In the genomic region with DNA sequence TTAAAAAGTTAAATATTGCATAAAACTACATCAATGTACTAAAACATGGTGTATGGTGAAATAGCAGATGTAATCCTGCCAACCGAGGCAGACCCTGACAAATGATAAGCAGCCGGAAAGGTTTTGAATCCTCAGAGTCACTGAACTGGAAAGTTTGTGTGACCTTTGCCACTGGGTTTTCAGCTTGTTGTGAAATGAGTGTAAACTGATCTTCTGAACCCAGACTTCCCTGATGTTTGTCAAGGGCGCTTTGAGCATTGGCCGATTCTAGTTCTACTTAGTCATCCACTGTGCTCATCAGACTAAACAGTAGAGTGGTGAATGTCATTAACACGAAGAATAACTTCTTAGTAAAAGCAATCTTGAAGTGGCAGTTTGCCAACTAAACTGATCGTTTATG, we compare ENCODE assay signal across 9 mouse cellular contexts.
A peak's percentile ranks its signal among the peaks of the same experiment; 100 is the strongest.
DNase-seq lines count a peak whose midpoint lies in the region; ATAC-seq and TF ChIP-seq lines count a peak whose summit lies in the region.
"Had no signal": no experiment of that assay in that cellular context is flagged by ENCODE, and none has a peak within 500 bp of the region (broad histone marks: within the 10 kb centered on the region; RNA-seq: fewer than 3 reads in every experiment).

No protein-coding gene starts in this region.

- no peak overlapping the region for H3K4me2 ChIP-seq in lung, postnatal 0 days (replicated peaks; ENCODE audit: low read depth, low read length)
- H3K4me2 ChIP-seq in stomach, embryonic 15.5 days: no peak overlapping the region

- no peak overlapping the region for H3K4me3 ChIP-seq in lung, postnatal 0 days (ENCODE audit: low read depth, low read length)
- H3K4me3 ChIP-seq in stomach, embryonic 15.5 days (replicated peaks): no peak overlapping the region

- 32% methylated on average over 6 of the region's 6 CpGs for WGBS in lung, postnatal 0 days
- 32% methylated on average over 6 of the region's 6 CpGs for WGBS in stomach, embryonic 15.5 days

- H3K9ac ChIP-seq in lung, postnatal 0 days (replicated peaks; ENCODE audit: low read depth): no peak overlapping the region
- no peak overlapping the region for H3K9ac ChIP-seq in stomach, embryonic 15.5 days

- no peak for ATAC-seq in lung, postnatal 0 days
- ATAC-seq in stomach, embryonic 15.5 days (ENCODE audit: insufficient read depth, low FRiP score, low read depth): peak; percentile 53; the same call in 1 of the 2 replicates
- no peak for ATAC-seq in erythroid progenitor cell, adult 5-6 weeks (replicated peaks; ENCODE audit: low FRiP score, poor library complexity, severe bottlenecking)

- DNase-seq in lung, postnatal 0 days (ENCODE audit: low spot score): peak; percentile 7
- no peak for DNase-seq in lung, postnatal 4 days
- peak; percentile 5 for DNase-seq in brain, embryonic 14.5 days (ENCODE audit: low read depth)
- peak; percentile 9 to 32 for DNase-seq in kidney, postnatal 25 days
- no peak for DNase-seq in layer of hippocampus, postnatal 25 days (ENCODE audit: extremely low spot score in 1 of 2, low spot score in 1 of 2)
- DNase-seq: left cerebral cortex, postnatal 4 days; thymus, postnatal 4 days had no signal

- no peaks in the 10 kb centered on the region for H3K27me3 ChIP-seq in lung, postnatal 0 days (replicated peaks; ENCODE audit: insufficient read depth, low read length)
- H3K27me3 ChIP-seq in stomach, embryonic 15.5 days (replicated peaks): no peaks in the 10 kb centered on the region

- TF ChIP-seq POLR2A in brain, embryonic 14.5 days (IDR thresholded peaks at IDR 0.05; ENCODE audit: borderline replicate concordance, extremely low read depth, insufficient read depth, insufficient read length, poor library complexity, severe bottlenecking): no peak

- H3K27ac ChIP-seq in lung, postnatal 0 days (ENCODE audit: low read length): no peak overlapping the region
- H3K27ac ChIP-seq in stomach, embryonic 15.5 days: no peak overlapping the region

- no peaks in the 10 kb centered on the region for H3K9me3 ChIP-seq in lung, postnatal 0 days (ENCODE audit: low read length)
- H3K9me3 ChIP-seq in stomach, embryonic 15.5 days: no peaks in the 10 kb centered on the region

- no peak for TF ChIP-seq EP300 in lung, postnatal 0 days (IDR thresholded peaks at IDR 0.05)

- no peaks in the 10 kb centered on the region for H3K36me3 ChIP-seq in lung, postnatal 0 days (ENCODE audit: insufficient read depth, low read length)
- H3K36me3 ChIP-seq in stomach, embryonic 15.5 days: no peaks in the 10 kb centered on the region

- H3K4me1 ChIP-seq in lung, postnatal 0 days (ENCODE audit: insufficient read depth, low read depth, low read length): no peaks in the 10 kb centered on the region
- no peaks in the 10 kb centered on the region for H3K4me1 ChIP-seq in stomach, embryonic 15.5 days

- no peak for TF ChIP-seq CTCF in lung, postnatal 0 days (IDR thresholded peaks at IDR 0.05)
- TF ChIP-seq CTCF in brain, embryonic 14.5 days (IDR thresholded peaks at IDR 0.05; ENCODE audit: borderline replicate concordance, extremely low read depth, insufficient read depth, insufficient read length): no peak

Comparison
In these comparisons a context has a peak if more than half of its experiments do, and no peak if none do; other contexts are left out.
1. DNase-seq: peak in lung, postnatal 0 days (single experiment), brain, embryonic 14.5 days (single experiment) and kidney, postnatal 25 days (2 of 2); none in lung, postnatal 4 days (0 of 2) and layer of hippocampus, postnatal 25 days (0 of 2).